Mouse (Mus musculus): ENCODE results near the gene Insc. TPM values are rescaled to one million over a fixed set of nuclear protein-coding genes. Genes with fewer than 3 reads are reported as not detected.

Gene Insc
- total RNA-seq, 2 experiments from 2014 or later, result not detected

DNA sequence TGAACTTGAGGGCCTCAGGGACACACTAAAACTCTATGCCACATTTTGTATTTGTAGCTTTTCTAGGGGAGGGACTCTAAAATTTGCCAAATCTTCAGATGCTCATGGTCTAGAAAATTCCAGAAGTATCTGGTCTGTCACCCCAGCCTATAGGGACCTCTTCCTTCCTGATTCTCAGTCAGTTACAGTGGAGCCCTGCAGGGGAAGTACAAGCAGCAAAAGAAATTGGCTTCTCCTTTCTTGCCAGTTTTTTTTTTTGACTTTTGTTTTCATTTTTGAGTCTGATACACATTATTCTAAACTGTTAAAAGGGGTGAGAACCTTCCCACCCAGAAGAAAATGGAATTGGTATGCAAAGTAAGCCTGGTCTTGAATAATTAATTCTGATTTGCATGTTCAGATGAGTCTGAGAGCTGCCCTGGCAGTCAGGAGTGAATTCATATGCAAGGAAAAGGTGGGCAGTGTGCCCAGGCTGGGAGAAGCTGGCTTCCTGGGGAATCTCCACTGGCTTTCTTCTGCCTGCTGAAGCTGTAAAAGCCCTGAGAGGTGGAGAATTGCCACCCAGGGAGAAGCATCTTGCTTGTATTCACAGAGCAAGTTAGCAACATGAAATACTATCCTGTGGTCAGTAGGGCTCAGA is 149.2 kb downstream of the Insc start:
- no peak for ATAC-seq (replicated peaks; ENCODE audit: low FRiP score, poor library complexity, severe bottlenecking)

GRCm38 (mm10) chr7:114893889-114894288 is 150.4 kb downstream of the Insc start:
- no peak for ATAC-seq (replicated peaks; ENCODE audit: low FRiP score, poor library complexity, severe bottlenecking)

GRCm38 (mm10) chr7:114896966-114897697 is 153.6 kb downstream of the Insc start:
- ATAC-seq (replicated peaks; ENCODE audit: low FRiP score, poor library complexity, severe bottlenecking), result no peak

Other genes starting within 250 kb of the Insc start
- not detected in 2 replicates for gene Cyp2r1, start 180.7 kb upstream of the Insc start, total RNA-seq (2015; ENCODE audit: low replicate concordance)
- gene Cyp2r1, start 180.7 kb upstream of the Insc start, total RNA-seq (2017; ENCODE audit: low replicate concordance), result not detected in 2 replicates
- gene Calca, start 107.3 kb upstream of the Insc start, total RNA-seq (2015; ENCODE audit: low replicate concordance), result not detected in 2 replicates
- not detected in 2 replicates for gene Calca, start 107.3 kb upstream of the Insc start, total RNA-seq (2017; ENCODE audit: low replicate concordance)
- not detected in 2 replicates for gene Calcb, start 25.1 kb upstream of the Insc start, total RNA-seq (2015; ENCODE audit: low replicate concordance)
- not detected in 2 replicates for gene Calcb, start 25.1 kb upstream of the Insc start, total RNA-seq (2017; ENCODE audit: low replicate concordance)

Data from erythroblast, adult 5-6 weeks (primary cell).